Mouse (Mus musculus) ES-Bruce4 (cell line): ENCODE measurements around the gene Pnp2. TPM values are rescaled to one million over a fixed set of nuclear protein-coding genes. Genes with fewer than 3 reads are reported as not detected.

ENCODE experiments used
- H3K27ac ChIP-seq: 2 replicates; pipeline ENCODE4 v1.5.1; 2012; ENCODE audit warnings: low read length, inconsistent platforms; ENCODE audit not compliant: insufficient read depth
- H3K27me3 ChIP-seq: 2 replicates; pipeline ENCODE4 v1.6.1; 2012; ENCODE audit warnings: mild to moderate bottlenecking, low read length, inconsistent platforms; ENCODE audit not compliant: control insufficient read depth, poor library complexity, insufficient read depth, severe bottlenecking
- H3K36me3 ChIP-seq: 2 replicates; pipeline ENCODE4 v1.6.1; 2012; ENCODE audit warnings: inconsistent platforms, mild to moderate bottlenecking, low read length, moderate library complexity; ENCODE audit not compliant: control insufficient read depth, poor library complexity, insufficient read depth, severe bottlenecking
- H3K4me1 ChIP-seq: one replicate; pipeline ENCODE4 v1.8.1; 2011; ENCODE audit warnings: low read length; ENCODE audit not compliant: control insufficient read depth, insufficient read depth
- H3K4me3 ChIP-seq: 2 replicates; pipeline ENCODE4 v1.5.1; 2011; ENCODE audit warnings: low read depth, mild to moderate bottlenecking, low read length
- H3K9ac ChIP-seq: 2 replicates; pipeline ENCODE4 v1.6.1; 2012; ENCODE audit warnings: low read depth, mild to moderate bottlenecking, inconsistent platforms; ENCODE audit not compliant: poor library complexity, severe bottlenecking
- H3K9me3 ChIP-seq: replicated peaks from 2 replicates; pipeline ENCODE4 v1.6.1; 2012; ENCODE audit warnings: mild to moderate bottlenecking, low read length, inconsistent platforms; ENCODE audit not compliant: control insufficient read depth, poor library complexity, insufficient read depth, severe bottlenecking
- CTCF ChIP-seq: IDR thresholded peaks from one replicate; pipeline ENCODE4 v1.8.1; 2011; ENCODE audit warnings: low read depth, low read length
- EP300 ChIP-seq: IDR thresholded peaks from 2 replicates; pipeline ENCODE4 v1.6.1; 2011; ENCODE audit warnings: low read depth, low read length; ENCODE audit not compliant: insufficient read depth
- POLR2A ChIP-seq: IDR thresholded peaks from one replicate; pipeline ENCODE4 v1.8.1; 2011; ENCODE audit warnings: low read length; ENCODE audit not compliant: insufficient read depth
- polyA plus RNA-seq: library from polyadenylated mRNA; stranded (reverse); fragments of >200 nt; gene quantifications from 2 replicates; pipeline ENCODE4 v1.2.4, GENCODE M21; 2011; ENCODE audit warnings: low read depth; ENCODE audit not compliant: missing spikeins, insufficient read depth, insufficient read length

The Pnp2 gene
- polyA plus RNA-seq, 1 experiment, result 9.4 TPM

DNA sequence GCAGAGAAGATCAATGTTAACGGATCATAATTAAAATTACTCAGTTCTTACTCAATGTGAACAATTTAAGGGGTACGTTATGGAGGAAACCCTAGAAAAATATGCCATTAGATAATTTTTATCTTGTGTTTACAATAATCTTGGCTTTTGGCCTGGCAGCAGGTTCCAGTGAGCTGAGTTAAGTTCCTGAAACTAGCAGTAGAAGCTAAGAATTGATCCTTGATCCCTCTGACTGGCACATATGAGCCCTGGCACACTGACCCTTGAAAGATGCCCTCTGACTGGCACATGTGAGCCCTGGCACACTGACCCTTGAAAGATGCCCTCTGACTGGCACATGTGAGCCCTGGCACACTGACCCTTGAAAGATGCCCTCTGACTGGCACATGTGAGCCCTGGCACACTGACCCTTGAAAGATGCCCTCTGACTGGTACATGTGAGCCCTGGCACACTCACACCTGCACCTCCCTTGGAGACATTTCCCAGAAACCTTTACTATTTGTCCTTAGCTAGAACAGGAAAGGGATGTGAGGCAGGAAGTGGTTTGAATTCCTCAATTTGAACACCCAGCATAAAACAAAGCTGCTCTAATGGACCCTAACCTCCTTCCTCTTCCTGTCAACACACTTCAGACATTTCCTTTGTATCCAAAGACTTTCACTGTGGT is 42.3 kb downstream of the Pnp2 start:
- H3K27ac ChIP-seq, result no peak overlapping the region
- no peak overlapping the region for H3K4me3 ChIP-seq
- no peaks in the 10 kb centered on the region for H3K27me3 ChIP-seq
- no peak overlapping the region for H3K9ac ChIP-seq
- H3K4me1 ChIP-seq, result no peaks in the 10 kb centered on the region
- no peaks in the 10 kb centered on the region for H3K9me3 ChIP-seq
- no peaks in the 10 kb centered on the region for H3K36me3 ChIP-seq
- TF ChIP-seq EP300, result no peak
- TF ChIP-seq POLR2A, result no peak
- TF ChIP-seq CTCF, result no peak

DNA sequence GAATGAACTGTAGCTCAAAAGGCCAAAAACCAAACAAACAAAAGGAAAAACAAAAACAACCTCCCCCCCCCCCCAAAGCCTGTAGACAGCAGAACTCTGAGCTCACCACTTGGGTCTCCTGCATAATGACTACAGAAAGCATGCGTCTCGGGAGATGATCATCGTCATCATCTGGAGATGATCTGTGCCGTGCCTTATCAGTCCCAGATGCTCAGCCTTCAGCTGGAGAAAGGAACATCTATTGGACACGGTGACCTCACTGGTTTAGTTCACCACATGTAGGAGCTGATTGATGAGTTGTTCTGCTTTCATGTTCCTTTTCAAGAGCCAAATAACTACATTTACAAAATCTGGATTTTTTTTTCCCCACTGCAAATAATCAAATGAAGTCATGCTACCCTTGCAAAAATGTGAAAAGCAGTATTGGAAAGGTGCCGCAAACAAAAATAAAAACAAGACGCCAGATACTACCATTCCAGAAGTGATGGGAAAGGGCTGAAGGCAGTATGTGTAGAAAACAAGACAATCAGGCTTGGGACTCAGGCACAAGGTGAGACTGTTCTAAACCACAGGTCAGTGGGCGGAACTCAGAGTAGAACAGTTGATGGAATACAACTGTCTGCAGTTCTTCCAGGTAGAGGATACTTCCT is 51.5 kb downstream of the Pnp2 start, which contains the start of gene Rnase10:
Gene Rnase10 (plus strand): TSS at position 600 of the 650 bp plus-strand sequence.
- Histone ChIP-seq H3K4me1 (no peaks in the 10 kb centered on the region), H3K4me3 (no peak within 1 kb of the TSS), H3K9ac (no peak within 1 kb of the TSS), H3K36me3 (no peaks in the 10 kb centered on the region), H3K9me3 (peaks cover 4% of the 10 kb centered on the region; the same call in 1 of the 2 replicates), H3K27ac (no peak within 1 kb of the TSS), H3K27me3 (no peaks in the 10 kb centered on the region)
- TF ChIP-seq CTCF (no peak), POLR2A (no peak), EP300 (no peak)

DNA sequence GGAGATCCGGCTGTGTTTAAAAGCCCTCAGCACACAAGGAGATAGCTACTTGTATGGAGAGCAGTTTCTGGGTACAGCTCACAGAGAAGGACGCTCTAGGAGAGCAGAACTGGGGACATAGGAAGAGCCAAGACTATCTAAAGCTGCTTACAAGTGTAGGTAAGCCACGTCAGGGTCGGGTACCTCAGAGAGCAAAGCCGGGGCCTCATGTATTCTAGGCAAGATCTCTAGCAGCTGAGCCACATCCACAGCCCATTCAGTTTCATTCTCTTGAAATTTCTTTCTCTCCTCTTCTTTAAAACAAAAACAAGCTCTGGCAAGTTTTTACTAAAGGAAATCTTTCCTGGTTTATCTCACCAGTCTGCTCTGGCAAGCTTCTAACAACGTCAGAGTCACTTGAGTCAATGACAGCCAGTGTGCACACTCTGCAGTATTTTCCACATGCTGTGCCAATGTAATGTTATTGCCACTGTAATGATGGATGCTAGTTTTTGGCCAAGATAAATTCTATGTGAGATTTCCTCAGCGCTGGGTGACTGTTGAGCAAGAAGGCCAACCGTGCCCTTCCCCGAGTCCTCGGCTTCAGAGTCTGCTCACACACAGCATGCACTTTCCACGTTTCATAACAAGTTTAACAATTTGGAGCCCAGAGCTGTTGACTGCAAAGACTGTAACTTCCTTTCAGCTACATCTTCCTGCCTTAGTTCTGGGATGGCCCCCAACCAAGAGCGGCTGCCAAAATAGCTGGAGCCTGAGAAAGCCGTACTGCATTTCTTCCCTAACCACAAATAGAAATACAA is 52.3 kb downstream of the Pnp2 start:
- peaks cover 4% of the 10 kb centered on the region; the same call in 1 of the 2 replicates for H3K9me3 ChIP-seq
- no peak overlapping the region for H3K9ac ChIP-seq
- H3K27me3 ChIP-seq, result no peaks in the 10 kb centered on the region
- H3K36me3 ChIP-seq, result no peaks in the 10 kb centered on the region
- H3K27ac ChIP-seq, result no peak overlapping the region
- H3K4me3 ChIP-seq, result no peak overlapping the region
- no peaks in the 10 kb centered on the region for H3K4me1 ChIP-seq
- TF ChIP-seq CTCF (no peak), POLR2A (no peak), EP300 (no peak)

GRCm38 (mm10) chr14:51008781-51009180 is 53.0 kb downstream of the Pnp2 start:
- TF ChIP-seq CTCF, result no peak
- TF ChIP-seq EP300, result no peak
- TF ChIP-seq POLR2A, result no peak
- Histone ChIP-seq H3K36me3 (no peaks in the 10 kb centered on the region), H3K9ac (no peak overlapping the region), H3K27ac (no peak overlapping the region), H3K4me3 (no peak overlapping the region), H3K4me1 (no peaks in the 10 kb centered on the region), H3K27me3 (no peaks in the 10 kb centered on the region), H3K9me3 (peaks cover 4% of the 10 kb centered on the region; the same call in 1 of the 2 replicates)

DNA sequence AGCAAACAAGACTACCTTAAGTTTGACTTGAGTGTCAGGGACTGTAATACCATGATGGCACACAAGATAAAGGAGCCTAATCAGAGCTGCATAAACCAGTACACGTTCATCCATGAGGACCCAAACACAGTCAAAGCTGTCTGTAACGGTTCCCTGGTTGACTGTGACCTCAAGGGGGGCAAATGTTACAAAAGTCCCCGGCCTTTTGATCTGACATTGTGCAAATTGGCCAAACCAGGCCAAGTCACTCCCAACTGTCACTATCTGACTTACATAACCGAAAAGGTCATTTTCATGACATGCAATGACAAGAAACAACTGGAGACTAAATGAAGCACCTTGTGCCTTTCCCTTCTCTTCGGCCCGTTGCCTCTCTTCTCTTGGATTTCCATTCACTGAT is 53.8 kb downstream of the Pnp2 start:
- H3K9ac ChIP-seq, result no peak overlapping the region
- no peak overlapping the region for H3K27ac ChIP-seq
- no peaks in the 10 kb centered on the region for H3K4me1 ChIP-seq
- no peaks in the 10 kb centered on the region for H3K27me3 ChIP-seq
- no peaks in the 10 kb centered on the region for H3K36me3 ChIP-seq
- TF ChIP-seq EP300 (no peak), CTCF (no peak), POLR2A (no peak)
- H3K9me3 ChIP-seq, result peaks cover 4% of the 10 kb centered on the region; the same call in 1 of the 2 replicates
- no peak overlapping the region for H3K4me3 ChIP-seq

Other genes with a start within 250 kb of the Pnp2 start
- not detected in 2 replicates for gene Olfr748, start 248.6 kb upstream of the Pnp2 start, polyA plus RNA-seq
- gene Olfr749, start 210.9 kb upstream of the Pnp2 start, polyA plus RNA-seq, result not detected in 2 replicates
- gene Ttc5, start 170.5 kb upstream of the Pnp2 start, polyA plus RNA-seq, result 44.7 and 48.1 TPM in 2 replicates
- 0.44 TPM in 1 of 2 replicates, not detected in the other for gene Ccnb1ip1, start 148.3 kb upstream of the Pnp2 start, polyA plus RNA-seq
- gene Parp2, start 148.2 kb upstream of the Pnp2 start, polyA plus RNA-seq, result 86.5 and 91.5 TPM in 2 replicates
- gene Tep1, start 85.4 kb upstream of the Pnp2 start, polyA plus RNA-seq, result 12.1 and 19.4 TPM in 2 replicates
- not detected in 2 replicates for gene Klhl33, start 58.5 kb upstream of the Pnp2 start, polyA plus RNA-seq
- 68.4 and 72.5 TPM in 2 replicates for gene Osgep, start 31.1 kb upstream of the Pnp2 start, polyA plus RNA-seq
- 165 and 181 TPM in 2 replicates for gene Apex1, start 31.0 kb upstream of the Pnp2 start, polyA plus RNA-seq
- 90.3 and 95.5 TPM in 2 replicates for gene Pip4p1, start 25.1 kb upstream of the Pnp2 start, polyA plus RNA-seq
- gene Pnp, start 24.9 kb upstream of the Pnp2 start, polyA plus RNA-seq, result 58.9 and 64.4 TPM in 2 replicates
- gene Gm49342, start 11.5 kb upstream of the Pnp2 start, polyA plus RNA-seq, result 24.9 and 31.0 TPM in 2 replicates
- not detected in 2 replicates for gene Rnase10, start 51.8 kb downstream of the Pnp2 start, polyA plus RNA-seq
- not detected in 2 replicates for gene Rnase9, start 85.9 kb downstream of the Pnp2 start, polyA plus RNA-seq
- gene Rnase11, start 94.2 kb downstream of the Pnp2 start, polyA plus RNA-seq, result not detected in 2 replicates
- gene Rnase12, start 101.7 kb downstream of the Pnp2 start, polyA plus RNA-seq, result not detected in 2 replicates
- gene Olfr750, start 118.4 kb downstream of the Pnp2 start, polyA plus RNA-seq, result not detected in 2 replicates
- 7.0 and 7.2 TPM in 2 replicates for gene Rnase4, start 135.1 kb downstream of the Pnp2 start, polyA plus RNA-seq
- 3.2 and 3.6 TPM in 2 replicates for gene Ang, start 135.2 kb downstream of the Pnp2 start, polyA plus RNA-seq
- not detected in 2 replicates for gene Eddm3b, start 158.4 kb downstream of the Pnp2 start, polyA plus RNA-seq
- gene Rnase6, start 167.9 kb downstream of the Pnp2 start, polyA plus RNA-seq, result not detected in 2 replicates
- gene Rnase1, start 190.8 kb downstream of the Pnp2 start, polyA plus RNA-seq, result not detected in 2 replicates
- gene Rnase2b, start 206.3 kb downstream of the Pnp2 start, polyA plus RNA-seq, result not detected in 2 replicates
- gene Ang2, start 243.2 kb downstream of the Pnp2 start, polyA plus RNA-seq, result not detected in 2 replicates
- gene Ear14, start 247.4 kb downstream of the Pnp2 start, polyA plus RNA-seq, result not detected in 2 replicates